Mouse (Mus musculus): ENCODE results near the gene B3galt4.

B3galt4 gene

GRCm38 (mm10) chr17:33955555-33956214 is 4.4 kb upstream of the B3galt4 start, which contains the start of the genes Vps52 and Rps18:
TSS of gene Vps52 (plus strand) at chr17:33955812.
TSS of gene Rps18 (minus strand) at chr17:33956001.
- POLR2A ChIA-PET = interaction anchor here (0.5 to 11.4 kb wide), 155 partner anchors 9 to 1549 kb away, joined by 3 to 528 read pairs (median 5); partner anchors contain the start of genes H2-DMa (in 4 of the 4), Pfdn6 (in 4 of the 4), Rxrb (in 4 of the 4) and Slc39a7 (in 4 of the 4)
- CTCF ChIA-PET = interaction anchor here (0.6 to 4.7 kb wide), 19 partner anchors 10 to 180 kb away, joined by 3 to 15 read pairs (median 4); partner anchors contain the start of genes Rgl2 (in 1 of the 4), Rxrb (in 1 of the 4) and Slc39a7 (in 1 of the 4)

GRCm38 (mm10) chr17:33954646-33955554 is 3.6 kb upstream of the B3galt4 start:
- CTCF ChIA-PET = interaction anchor here (0.6 to 4.7 kb wide), 11 partner anchors 14 to 181 kb away, joined by 3 to 15 read pairs (median 4); partner anchors contain the start of genes Rgl2 (in 1 of the 4), Rxrb (in 1 of the 4) and Slc39a7 (in 1 of the 4)
- POLR2A ChIA-PET = interaction anchor here (0.6 to 11.4 kb wide), 138 partner anchors 7 to 1550 kb away, joined by 3 to 528 read pairs (median 6); partner anchors contain the start of genes H2-DMa (in 4 of the 4), Rxrb (in 4 of the 4), Slc39a7 (in 4 of the 4) and Daxx (in 3 of the 4)

- CTCF ChIA-PET = interaction anchor here in 1 of 4 experiments (4.7 kb wide), 1 partner anchor 15 kb away, joined by 15 read pairs; no protein-coding TSS in a partner anchor
- POLR2A ChIA-PET = interaction anchor here (0.6 to 11.4 kb wide), 55 partner anchors 8 to 651 kb away, joined by 3 to 528 read pairs (median 10); partner anchors contain the start of genes Daxx (in 3 of the 4), Pfdn6 (in 3 of the 4), Rxrb (in 3 of the 4) and Slc39a7 (in 3 of the 4)
Observed at GRCm38 (mm10) chr17:33953961-33954565, 2.8 kb upstream of the B3galt4 start.

GRCm38 (mm10) chr17:33953310-33953709 is 2.0 kb upstream of the B3galt4 start:
- POLR2A ChIA-PET = interaction anchor here (0.6 to 11.4 kb wide), 47 partner anchors 8 to 193 kb away, joined by 3 to 528 read pairs (median 7); partner anchors contain the start of genes Daxx (in 3 of the 4), H2-DMa (in 3 of the 4), Pfdn6 (in 3 of the 4) and Rxrb (in 3 of the 4)

GRCm38 (mm10) chr17:33952879-33953278 is 1.6 kb upstream of the B3galt4 start:
- POLR2A ChIA-PET = interaction anchor here (0.8 to 11.4 kb wide), 48 partner anchors 9 to 193 kb away, joined by 3 to 528 read pairs (median 8); partner anchors contain the start of genes Daxx (in 3 of the 4), H2-DMa (in 3 of the 4), Pfdn6 (in 3 of the 4) and Rxrb (in 3 of the 4)
- CTCF ChIA-PET = no interaction called here

More at GRCm38 (mm10) chr17:33953310-33953709, 2.0 kb upstream of the B3galt4 start:
- CTCF ChIA-PET = no interaction called here

GRCm38 (mm10) chr17:33952015-33952414 is 727 bp upstream of the B3galt4 start:
- CTCF ChIA-PET = interaction anchor here in 3 of 4 experiments (0.6 to 1.7 kb wide), 7 partner anchors 16 to 1024 kb away, joined by 3 to 11 read pairs (median 4); no protein-coding TSS in a partner anchor

GRCm38 (mm10) chr17:33950131-33950625 is 1.1 kb downstream of the B3galt4 start:
- CTCF ChIA-PET = interaction anchor here (0.6 to 1.0 kb wide), 6 partner anchors 10 to 151 kb away, joined by 3 to 4 read pairs (median 3); partner anchors contain the start of genes Wdr46 (in 3 of the 4) and Pfdn6 (in 2 of the 4)
- POLR2A ChIA-PET = interaction anchor here (0.5 to 11.4 kb wide), 52 partner anchors 9 to 654 kb away, joined by 3 to 528 read pairs (median 8); partner anchors contain the start of genes Pfdn6 (in 4 of the 4), Wdr46 (in 4 of the 4), Daxx (in 3 of the 4) and Tapbp (in 3 of the 4)

More at GRCm38 (mm10) chr17:33952015-33952414, 727 bp upstream of the B3galt4 start:
- POLR2A ChIA-PET = interaction anchor here (0.6 to 11.4 kb wide), 94 partner anchors 9 to 652 kb away, joined by 3 to 528 read pairs (median 6); partner anchors contain the start of genes Pfdn6 (in 4 of the 4), Wdr46 (in 4 of the 4), Daxx (in 3 of the 4) and H2-DMa (in 3 of the 4)

GRCm38 (mm10) chr17:33948905-33949537 is 2.3 kb downstream of the B3galt4 start:
- ChIA-PET POLR2A (interaction anchor here (0.8 to 11.4 kb wide), 18 partner anchors 8 to 170 kb away, joined by 3 to 528 read pairs (median 18); partner anchors contain the start of genes Pfdn6 (in 4 of the 4), Wdr46 (in 4 of the 4), Daxx (in 2 of the 4) and Rgl2 (in 2 of the 4)), CTCF (no interaction called here)

- CTCF ChIA-PET = no interaction called here
- POLR2A ChIA-PET = interaction anchor here in 3 of 4 experiments (0.6 to 11.4 kb wide), 11 partner anchors 7 to 170 kb away, joined by 3 to 528 read pairs (median 4); partner anchors contain the start of genes Pfdn6 (in 3 of the 3), Wdr46 (in 3 of the 3), Tapbp (in 2 of the 3) and Zbtb22 (in 2 of the 3)
Observed at GRCm38 (mm10) chr17:33948090-33948904, 3.0 kb downstream of the B3galt4 start.

GRCm38 (mm10) chr17:33947430-33948089 is 3.7 kb downstream of the B3galt4 start:
- ChIA-PET CTCF (no interaction called here), POLR2A (interaction anchor here in 2 of 4 experiments (0.6 to 11.4 kb wide), 8 partner anchors 8 to 171 kb away, joined by 3 to 528 read pairs (median 4); partner anchors contain the start of genes Pfdn6 (in 1 of the 2), Rgl2 (in 1 of the 2), Rps18 (in 1 of the 2) and Rxrb (in 1 of the 2))

- POLR2A ChIA-PET = interaction anchor here (0.6 to 20.4 kb wide), 15 partner anchors 8 to 119 kb away, joined by 3 to 528 read pairs (median 4); partner anchors contain the start of genes B3galt4 (in 4 of the 4), Rps18 (in 3 of the 4), Vps52 (in 3 of the 4) and Daxx (in 1 of the 4)
- CTCF ChIA-PET = interaction anchor here in 2 of 4 experiments (1.0 to 1.5 kb wide), 2 partner anchors 18 kb away, joined by 4 read pairs; no protein-coding TSS in a partner anchor
Observed at GRCm38 (mm10) chr17:33943454-33943853, 7.8 kb downstream of the B3galt4 start.

- POLR2A ChIA-PET = interaction anchor here (1.2 to 20.4 kb wide), 13 partner anchors 9 to 117 kb away, joined by 3 to 528 read pairs (median 26); partner anchors contain the start of genes B3galt4 (in 4 of the 4), Rps18 (in 3 of the 4), Vps52 (in 3 of the 4) and Rgl2 (in 2 of the 4)
- CTCF ChIA-PET = no interaction called here
Observed at GRCm38 (mm10) chr17:33941381-33941780, 9.9 kb downstream of the B3galt4 start.

GRCm38 (mm10) chr17:33940981-33941380 is 10.3 kb downstream of the B3galt4 start:
- ChIA-PET POLR2A (interaction anchor here (0.7 to 20.4 kb wide), 39 partner anchors 9 to 645 kb away, joined by 3 to 528 read pairs (median 5); partner anchors contain the start of genes B3galt4 (in 4 of the 4), Rps18 (in 4 of the 4), Vps52 (in 4 of the 4) and Daxx (in 2 of the 4)), CTCF (interaction anchor here in 3 of 4 experiments (0.6 to 2.0 kb wide), 7 partner anchors 9 to 76 kb away, joined by 3 to 4 read pairs (median 3); partner anchors contain the start of gene B3galt4 (in 1 of the 3))

Measured in embryonic stem cell, embryonic (primary cell).